Mouse (Mus musculus) testis, adult 2 months (tissue): ENCODE measurements around the gene Ncbp3.

ENCODE experiments used
- CTCF ChIP-seq: fragments of 200-500 bp; IDR thresholded peaks from 2 replicates; pipeline ENCODE4 v1.5.1; 2012; ENCODE audit warnings: low read depth, mild to moderate bottlenecking, inconsistent platforms, low read length, moderate library complexity; ENCODE audit not compliant: control insufficient read depth, insufficient read depth, insufficient replicate concordance
- POLR2A ChIP-seq: fragments of 200-500 bp; IDR thresholded peaks from 2 replicates; pipeline ENCODE4 v1.6.1; 2012; ENCODE audit warnings: low read depth, mild to moderate bottlenecking, inconsistent platforms, low read length, moderate library complexity; ENCODE audit not compliant: control insufficient read depth

DNA sequence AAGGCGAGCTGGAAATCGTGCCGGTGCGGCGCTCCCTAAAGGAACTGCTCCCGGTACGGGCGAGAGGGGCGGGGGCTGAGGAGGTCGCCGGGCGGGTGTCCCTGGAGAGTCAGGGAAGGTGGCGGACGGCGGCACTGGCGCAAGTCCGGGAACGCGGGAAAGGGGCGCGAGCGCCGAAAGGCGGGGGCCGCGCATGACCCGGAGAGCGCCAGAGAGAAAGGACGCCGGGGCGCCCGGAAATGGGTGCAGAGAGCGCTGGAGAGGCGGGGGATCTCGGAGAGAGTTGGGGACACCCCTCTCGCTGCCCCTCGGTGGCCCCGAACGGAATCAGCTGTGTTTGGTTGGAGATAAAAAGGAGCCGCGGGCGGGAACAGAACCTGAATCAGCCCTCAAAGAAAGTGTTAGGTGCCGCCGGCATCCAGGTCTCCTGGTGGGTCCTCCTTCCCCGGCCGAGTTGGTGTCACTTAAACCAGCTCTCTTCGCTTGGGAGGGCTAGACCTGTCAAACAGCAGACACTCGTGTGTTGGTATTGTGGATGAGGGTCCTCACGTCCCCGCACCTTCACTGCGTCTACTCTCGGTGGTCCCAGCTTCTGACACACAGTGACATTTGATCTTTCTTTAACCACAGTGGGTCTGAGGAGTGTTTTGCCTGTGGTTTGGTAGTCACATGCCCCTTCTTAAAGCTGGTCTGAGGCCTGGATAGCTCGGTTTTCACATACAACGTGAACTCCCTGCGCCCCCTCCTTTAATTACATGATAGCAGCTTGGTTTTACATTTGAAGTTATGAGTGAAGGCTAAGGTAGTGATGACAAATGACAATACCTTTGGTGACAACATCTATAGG lies 670 bp downstream of the Ncbp3 start:
- TF ChIP-seq CTCF (no peak), POLR2A (no peak)
